Mouse (Mus musculus): ENCODE measurements around the gene S1pr4. TPM values are rescaled to one million over a fixed set of nuclear protein-coding genes. Genes with fewer than 3 reads are reported as not detected.

The S1pr4 gene
- polyA plus RNA-seq, 1 experiment = not detected

GRCm38 (mm10) chr10:81507095-81507494, 7.2 kb upstream of the S1pr4 start:
- Histone ChIP-seq H3K4me3 (ENCODE audit: insufficient read depth, low read depth, low read length) (no peak overlapping the region), H3K27ac (ENCODE audit: insufficient read depth, low read depth, low read length) (no peak overlapping the region), H3K4me1 (ENCODE audit: control insufficient read depth, insufficient read depth, low read length) (peaks cover 8% of the 10 kb centered on the region; the same call in 1 of the 2 replicates)
- no peak for TF ChIP-seq POLR2A (IDR thresholded peaks at IDR 0.05; ENCODE audit: insufficient read depth, low read depth, low read length)
- TF ChIP-seq CTCF (IDR thresholded peaks at IDR 0.05; ENCODE audit: insufficient read depth, low read depth, low read length) = no peak
- 32% methylated on average over 6 of the region's 6 CpGs for WGBS

GRCm38 (mm10) chr10:81505016-81505664, 5.2 kb upstream of the S1pr4 start:
- WGBS = 87% methylated on average over 15 of the region's 15 CpGs
- H3K27ac ChIP-seq (ENCODE audit: insufficient read depth, low read depth, low read length) = no peak overlapping the region
- H3K4me1 ChIP-seq (ENCODE audit: control insufficient read depth, insufficient read depth, low read length) = peaks cover 8% of the 10 kb centered on the region; the same call in 1 of the 2 replicates
- TF ChIP-seq CTCF (IDR thresholded peaks at IDR 0.05; ENCODE audit: insufficient read depth, low read depth, low read length) = no peak
- TF ChIP-seq POLR2A (IDR thresholded peaks at IDR 0.05; ENCODE audit: insufficient read depth, low read depth, low read length) = no peak
- H3K4me3 ChIP-seq (ENCODE audit: insufficient read depth, low read depth, low read length) = no peak overlapping the region

- 6% methylated on average over 36 of the region's 36 CpGs for WGBS
- no peak overlapping the region for H3K27ac ChIP-seq (ENCODE audit: insufficient read depth, low read depth, low read length)
- TF ChIP-seq POLR2A (IDR thresholded peaks at IDR 0.05; ENCODE audit: insufficient read depth, low read depth, low read length) (no peak), CTCF (IDR thresholded peaks at IDR 0.05; ENCODE audit: insufficient read depth, low read depth, low read length) (peak; percentile 96)
Measured at GRCm38 (mm10) chr10:81502658-81503057, 2.7 kb upstream of the S1pr4 start.

GRCm38 (mm10) chr10:81501863-81502262, 1.9 kb upstream of the S1pr4 start:
- peaks cover 8% of the 10 kb centered on the region; the same call in 1 of the 2 replicates for H3K4me1 ChIP-seq (ENCODE audit: control insufficient read depth, insufficient read depth, low read length)
- H3K4me3 ChIP-seq (ENCODE audit: insufficient read depth, low read depth, low read length) = no peak overlapping the region
- H3K27ac ChIP-seq (ENCODE audit: insufficient read depth, low read depth, low read length) = peak overlapping the region; percentile 42; the same call in 1 of the 2 replicates
- 57% methylated on average over 5 of the region's 5 CpGs for WGBS
- TF ChIP-seq CTCF (IDR thresholded peaks at IDR 0.05; ENCODE audit: insufficient read depth, low read depth, low read length) (no peak), POLR2A (IDR thresholded peaks at IDR 0.05; ENCODE audit: insufficient read depth, low read depth, low read length) (no peak)

More at GRCm38 (mm10) chr10:81502658-81503057, 2.7 kb upstream of the S1pr4 start:
- Histone ChIP-seq H3K4me3 (ENCODE audit: insufficient read depth, low read depth, low read length) (peak overlapping the region; percentile 48), H3K4me1 (ENCODE audit: control insufficient read depth, insufficient read depth, low read length) (peaks cover 8% of the 10 kb centered on the region; the same call in 1 of the 2 replicates)

- WGBS = 77% methylated on average over 23 of the region's 23 CpGs
- TF ChIP-seq POLR2A (IDR thresholded peaks at IDR 0.05; ENCODE audit: insufficient read depth, low read depth, low read length) (no peak), CTCF (IDR thresholded peaks at IDR 0.05; ENCODE audit: insufficient read depth, low read depth, low read length) (no peak)
- H3K4me3 ChIP-seq (ENCODE audit: insufficient read depth, low read depth, low read length) = peak overlapping the region; percentile 20; the same call in 1 of the 2 replicates
- H3K27ac ChIP-seq (ENCODE audit: insufficient read depth, low read depth, low read length) = no peak overlapping the region; the same call in 1 of the 2 replicates
- peaks cover 21% of the 10 kb centered on the region for H3K4me1 ChIP-seq (ENCODE audit: control insufficient read depth, insufficient read depth, low read length)
Measured at GRCm38 (mm10) chr10:81499250-81499901, 556 bp downstream of the S1pr4 start.

GRCm38 (mm10) chr10:81498316-81499249, 1.3 kb downstream of the S1pr4 start:
- Histone ChIP-seq H3K4me3 (ENCODE audit: insufficient read depth, low read depth, low read length) (peak overlapping the region; percentile 20; the same call in 1 of the 2 replicates), H3K4me1 (ENCODE audit: control insufficient read depth, insufficient read depth, low read length) (peaks cover 28% of the 10 kb centered on the region), H3K27ac (ENCODE audit: insufficient read depth, low read depth, low read length) (no peak overlapping the region)
- no peak for TF ChIP-seq POLR2A (IDR thresholded peaks at IDR 0.05; ENCODE audit: insufficient read depth, low read depth, low read length)
- no peak for TF ChIP-seq CTCF (IDR thresholded peaks at IDR 0.05; ENCODE audit: insufficient read depth, low read depth, low read length)
- 88% methylated on average over 38 of the region's 38 CpGs for WGBS

GRCm38 (mm10) chr10:81497401-81498270, 2.3 kb downstream of the S1pr4 start:
- Histone ChIP-seq H3K4me1 (ENCODE audit: control insufficient read depth, insufficient read depth, low read length) (peaks cover 25% of the 10 kb centered on the region), H3K27ac (ENCODE audit: insufficient read depth, low read depth, low read length) (no peak overlapping the region), H3K4me3 (ENCODE audit: insufficient read depth, low read depth, low read length) (no peak overlapping the region)
- no peak for TF ChIP-seq POLR2A (IDR thresholded peaks at IDR 0.05; ENCODE audit: insufficient read depth, low read depth, low read length)
- TF ChIP-seq CTCF (IDR thresholded peaks at IDR 0.05; ENCODE audit: insufficient read depth, low read depth, low read length) = no peak
- 79% methylated on average over 17 of the region's 17 CpGs for WGBS

- no peak for TF ChIP-seq CTCF (IDR thresholded peaks at IDR 0.05; ENCODE audit: insufficient read depth, low read depth, low read length)
- TF ChIP-seq POLR2A (IDR thresholded peaks at IDR 0.05; ENCODE audit: insufficient read depth, low read depth, low read length) = no peak
- Histone ChIP-seq H3K27ac (ENCODE audit: insufficient read depth, low read depth, low read length) (no peak overlapping the region), H3K4me3 (ENCODE audit: insufficient read depth, low read depth, low read length) (no peak overlapping the region), H3K4me1 (ENCODE audit: control insufficient read depth, insufficient read depth, low read length) (peaks cover 21% of the 10 kb centered on the region)
- 21% methylated on average over 4 of the region's 4 CpGs for WGBS
Measured at GRCm38 (mm10) chr10:81496969-81497368, 3.0 kb downstream of the S1pr4 start.
